Mouse (Mus musculus) ES-Bruce4 (cell line): Measurements from ENCODE around the gene Rundc3a.

Source experiments
- CTCF ChIP-seq: IDR thresholded peaks from one replicate; pipeline ENCODE4 v1.8.1; 2011; ENCODE audit warnings: low read depth, low read length
- EP300 ChIP-seq: IDR thresholded peaks from 2 replicates; pipeline ENCODE4 v1.6.1; 2011; ENCODE audit warnings: low read depth, low read length; ENCODE audit not compliant: insufficient read depth

DNA sequence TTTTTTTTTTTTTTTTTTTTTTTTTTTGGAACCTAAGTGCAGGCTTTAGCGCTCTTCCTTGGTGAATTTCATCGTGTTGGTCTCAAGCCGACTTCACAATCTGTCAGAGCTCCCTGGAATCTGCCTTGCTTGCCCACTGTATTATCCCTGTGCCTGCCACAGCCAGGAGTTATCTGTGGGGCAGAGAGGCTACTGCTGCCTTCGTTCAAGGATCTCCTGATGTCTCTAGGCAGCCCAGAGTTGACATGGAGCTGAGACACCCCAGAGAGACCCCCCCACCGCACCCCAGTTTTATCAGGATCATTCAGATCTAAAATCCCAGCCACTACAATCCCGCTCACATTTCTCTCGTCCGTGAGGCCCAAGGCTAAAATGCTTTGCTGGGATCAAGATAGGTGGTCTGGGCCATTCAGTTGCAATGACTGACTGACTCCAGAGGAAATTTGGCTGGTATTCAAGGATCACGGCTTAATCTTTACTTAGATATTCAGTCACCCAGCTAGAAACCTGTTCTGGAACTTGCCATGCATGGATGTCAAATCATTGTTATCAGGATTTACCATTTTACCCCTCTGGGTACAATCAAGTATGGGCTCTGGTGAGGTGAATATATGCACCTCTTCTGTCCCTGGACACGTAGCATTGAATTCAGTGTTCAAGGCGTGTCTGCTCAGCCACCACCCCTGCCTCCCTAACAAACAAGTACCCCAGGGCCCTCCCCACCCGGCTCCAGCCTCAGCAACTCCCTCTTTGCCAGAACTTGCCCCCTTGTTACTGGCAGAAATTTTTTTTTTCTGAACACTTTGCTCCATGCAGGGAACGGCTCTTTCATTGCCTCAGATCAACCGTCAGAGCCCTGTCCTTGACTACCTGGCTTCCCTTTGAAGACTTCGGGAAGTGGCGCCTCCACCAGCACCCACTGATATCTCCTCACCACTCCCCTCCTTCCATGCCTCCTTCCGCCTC lies 56.1 kb downstream of the Rundc3a start:
- TF ChIP-seq EP300 (no peak), CTCF (no peak)
